13 mouse cellular contexts compared by ENCODE assay signal in the genomic region with DNA sequence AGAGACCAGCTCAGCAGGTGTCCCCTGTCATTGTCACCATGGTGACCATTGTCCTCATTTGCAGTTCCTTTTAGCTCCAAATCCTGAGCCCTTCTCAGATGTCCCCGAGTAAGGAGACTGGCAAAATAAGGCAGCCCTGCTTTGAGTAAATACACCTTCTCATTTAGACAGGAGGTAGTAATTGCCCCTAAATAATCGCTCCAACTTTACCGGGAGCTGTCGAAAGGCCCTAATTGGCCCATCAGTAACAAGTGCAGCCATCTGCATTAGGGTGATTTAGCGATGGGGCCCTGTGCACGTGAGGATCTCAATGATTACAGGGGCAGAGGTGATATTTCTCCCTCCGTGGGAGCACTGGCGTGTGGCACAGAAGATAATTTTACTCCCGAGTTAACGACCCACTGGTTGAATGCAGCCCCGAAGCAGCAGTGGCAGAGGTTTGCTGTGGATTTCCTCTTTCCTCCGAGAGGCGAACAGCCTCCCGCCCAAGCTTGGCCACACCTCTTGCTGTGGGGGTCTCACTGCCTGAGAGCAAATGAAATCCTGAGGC. TPM values are rescaled to one million over a fixed set of nuclear protein-coding genes. Genes with fewer than 3 reads are reported as not detected.
DNase-seq lines count a peak whose midpoint lies in the region; ATAC-seq and TF ChIP-seq lines count a peak whose summit lies in the region.
"Had no signal": no experiment of that assay in that cellular context is flagged by ENCODE, and none has a peak within 500 bp of the region (broad histone marks: within the 10 kb centered on the region; RNA-seq: fewer than 3 reads in every experiment).

No protein-coding gene starts in this region.

- no peaks in the 10 kb centered on the region for H3K4me1 ChIP-seq in kidney, postnatal 0 days (replicated peaks; ENCODE audit: insufficient read depth, low read length)
- no peaks in the 10 kb centered on the region for H3K4me1 ChIP-seq in kidney, adult 2 months (ENCODE audit: control insufficient read depth, insufficient read depth, low read length)
- peaks cover 5% of the 10 kb centered on the region; the same call in 1 of the 2 replicates for H3K4me1 ChIP-seq in forebrain, embryonic 14.5 days (ENCODE audit: control insufficient read depth, insufficient read depth, low read length)
- peaks cover 6% of the 10 kb centered on the region for H3K4me1 ChIP-seq in limb, embryonic 11.5 days (ENCODE audit: control insufficient read depth, insufficient read depth, low read length)

- peak; percentile 61 for DNase-seq in kidney, postnatal 0 days (ENCODE audit: low spot score)
- DNase-seq in kidney, adult 2 months = no peak
- DNase-seq in forebrain, embryonic 14.5 days (ENCODE audit: low spot score) = peak; percentile 58
- DNase-seq in limb, embryonic 11.5 days (ENCODE audit: low spot score) = peak; percentile 62
- DNase-seq in gastrocnemius, adult 18-20 months (ENCODE audit: low spot score) = no peak
- DNase-seq in layer of hippocampus, postnatal 10 days (ENCODE audit: low spot score in 2 of 2) = no peak
- no peak for DNase-seq in natural killer cell, adult 2 months (ENCODE audit: low spot score in 2 of 2)
- no peak for DNase-seq in adrenal gland, postnatal 25 days
- DNase-seq: cerebellum, adult 9-10 months; heart, postnatal 10 days; kidney, postnatal 14 days; liver, embryonic 13.5 days; lung, postnatal 4 days had no signal

- H3K36me3 ChIP-seq in kidney, postnatal 0 days (ENCODE audit: insufficient read depth, low read length) = no peaks in the 10 kb centered on the region
- H3K36me3 ChIP-seq in kidney, adult 2 months (ENCODE audit: control insufficient read depth, insufficient read depth, low read length) = no peaks in the 10 kb centered on the region
- no peaks in the 10 kb centered on the region for H3K36me3 ChIP-seq in forebrain, embryonic 14.5 days (ENCODE audit: control insufficient read depth, insufficient read depth, low read length)
- no peaks in the 10 kb centered on the region for H3K36me3 ChIP-seq in limb, embryonic 11.5 days (ENCODE audit: control insufficient read depth, insufficient read depth, low read length)

- H3K9ac ChIP-seq in kidney, postnatal 0 days (ENCODE audit: low read depth, low read length) = no peak overlapping the region
- H3K9ac ChIP-seq in forebrain, embryonic 14.5 days (ENCODE audit: low read length) = peak overlapping the region; percentile 40
- H3K9ac ChIP-seq in limb, embryonic 11.5 days (ENCODE audit: low read length) = no peak overlapping the region
- H3K9ac ChIP-seq: liver, embryonic 13.5 days had no signal

- no peak overlapping the region for H3K4me2 ChIP-seq in kidney, postnatal 0 days (ENCODE audit: low read length)
- peak overlapping the region; percentile 14; the same call in 1 of the 2 replicates for H3K4me2 ChIP-seq in forebrain, embryonic 14.5 days (ENCODE audit: low read length)
- H3K4me2 ChIP-seq in limb, embryonic 11.5 days (ENCODE audit: low read depth, severe bottlenecking) = 0 out of 2 replicates have a peak overlapping the region, but pooled peaks have one; percentile 16
- H3K4me2 ChIP-seq: liver, embryonic 13.5 days had no signal

- no peak for TF ChIP-seq POLR2A in kidney, adult 2 months (IDR thresholded peaks at IDR 0.05; ENCODE audit: low read depth, low read length)

- H3K27me3 ChIP-seq in kidney, postnatal 0 days (ENCODE audit: insufficient read depth, low read length) = no peaks in the 10 kb centered on the region
- no peaks in the 10 kb centered on the region for H3K27me3 ChIP-seq in kidney, adult 2 months (replicated peaks; ENCODE audit: control insufficient read depth, insufficient read depth, low read length)
- no peaks in the 10 kb centered on the region for H3K27me3 ChIP-seq in forebrain, embryonic 14.5 days (replicated peaks; ENCODE audit: control insufficient read depth, insufficient read depth, low read length)
- H3K27me3 ChIP-seq in limb, embryonic 11.5 days (ENCODE audit: control insufficient read depth, insufficient read depth, low read length) = no peaks in the 10 kb centered on the region
- H3K27me3 ChIP-seq: liver, embryonic 13.5 days had no signal

- no peak for TF ChIP-seq CTCF in kidney, postnatal 0 days (IDR thresholded peaks at IDR 0.05; ENCODE audit: low read depth)
- TF ChIP-seq CTCF in kidney, adult 2 months (conservative IDR thresholded peaks at IDR 0.05; ENCODE audit: insufficient read depth, insufficient read length, low read depth, low read length) = no peak

- no peaks in the 10 kb centered on the region for H3K9me3 ChIP-seq in kidney, postnatal 0 days (replicated peaks; ENCODE audit: low read length)
- no peaks in the 10 kb centered on the region for H3K9me3 ChIP-seq in forebrain, embryonic 14.5 days (replicated peaks; ENCODE audit: control insufficient read depth, low read length)
- no peaks in the 10 kb centered on the region; the same call in 1 of the 2 replicates for H3K9me3 ChIP-seq in limb, embryonic 11.5 days (ENCODE audit: control insufficient read depth, low read length)
- H3K9me3 ChIP-seq: liver, embryonic 13.5 days had no signal

- 12% methylated on average over 14 of the region's 14 CpGs for WGBS in kidney, postnatal 0 days
- 32% methylated on average over 14 of the region's 14 CpGs for WGBS in kidney, adult 2 months
- WGBS in forebrain, embryonic 14.5 days = 4% methylated on average over 14 of the region's 14 CpGs
- 3% methylated on average over 14 of the region's 14 CpGs for WGBS in limb, embryonic 11.5 days

- ATAC-seq in kidney, postnatal 0 days (replicated peaks; ENCODE audit: low FRiP score, low read depth) = no peak; the same call in 1 of the 2 replicates
- ATAC-seq in forebrain, embryonic 14.5 days = peak; percentile 54
- ATAC-seq in limb, embryonic 11.5 days (ENCODE audit: insufficient number of reproducible peaks, low FRiP score, low TSS enrichment, low read depth) = no peak

- no peak overlapping the region for H3K27ac ChIP-seq in kidney, postnatal 0 days
- no peak overlapping the region for H3K27ac ChIP-seq in kidney, adult 2 months (ENCODE audit: insufficient read depth, low read depth, low read length)
- H3K27ac ChIP-seq in forebrain, embryonic 14.5 days (ENCODE audit: low read depth, low read length) = no peak overlapping the region; the same call in 1 of the 2 replicates
- no peak overlapping the region for H3K27ac ChIP-seq in limb, embryonic 11.5 days (replicated peaks; ENCODE audit: low read depth, low read length)
- H3K27ac ChIP-seq: liver, embryonic 13.5 days had no signal

- no peak overlapping the region for H3K4me3 ChIP-seq in kidney, postnatal 0 days (replicated peaks; ENCODE audit: low read depth, low read length)
- H3K4me3 ChIP-seq in kidney, adult 2 months (ENCODE audit: insufficient read depth, low read depth, low read length) = no peak overlapping the region
- H3K4me3 ChIP-seq in forebrain, embryonic 14.5 days (ENCODE audit: low read depth, low read length) = no peak overlapping the region
- H3K4me3 ChIP-seq in limb, embryonic 11.5 days (ENCODE audit: low read depth, low read length) = no peak overlapping the region
- H3K4me3 ChIP-seq: liver, embryonic 13.5 days had no signal

RNA-seq across cellular contexts. Expression of gene Sap30l, which starts 40.9 kb away (rescaled TPM):
- polyA plus RNA-seq in kidney, postnatal 0 days (2015; fragmentation: Nextera tagmentation; extraction: Ambion mirVana) = 12.6 and 19.1 TPM in 2 replicates
- polyA plus RNA-seq in kidney, adult 2 months (2012; rRNA removed) = 37.9 TPM in 2 replicates
- 7.8 and 8.5 TPM in 2 replicates for polyA plus RNA-seq in forebrain, embryonic 14.5 days (2014; fragmentation: Nextera tagmentation; extraction: Ambion mirVana)
- polyA plus RNA-seq in limb, embryonic 11.5 days (2014; fragmentation: Nextera tagmentation; extraction: Ambion mirVana) = 14.1 and 15.2 TPM in 2 replicates
- total RNA-seq in gastrocnemius, adult 18-20 months (2021) = 10 to 100 TPM; 49.7 to 54.2 TPM
- 10 to 100 TPM; 44.4 to 47.5 TPM for total RNA-seq in layer of hippocampus, postnatal 10 days (2021)
- 55.8 and 60.8 TPM in 2 replicates for total RNA-seq in adrenal gland, postnatal 25 days (2021)

Comparison
In these comparisons a context has a peak if more than half of its experiments do, and no peak if none do; other contexts are left out.
1. DNase-seq: peak in kidney, postnatal 0 days (single experiment), forebrain, embryonic 14.5 days (single experiment) and limb, embryonic 11.5 days (single experiment); none in kidney, adult 2 months (single experiment), gastrocnemius, adult 18-20 months (single experiment), layer of hippocampus, postnatal 10 days (0 of 2), natural killer cell, adult 2 months (0 of 2) and adrenal gland, postnatal 25 days (single experiment).